Mouse (Mus musculus) embryonic fibroblast, embryonic 13.5 days (primary cell): ENCODE results near the gene Epsti1.

Experiments
- CTCF ChIP-seq: IDR thresholded peaks from 2 replicates; pipeline ENCODE4 v1.5.1; 2011; ENCODE audit warnings: mild to moderate bottlenecking, control low read depth, low read length, moderate library complexity, borderline replicate concordance; ENCODE audit not compliant: insufficient read depth
- POLR2A ChIP-seq: IDR thresholded peaks from 2 replicates; pipeline ENCODE4 v1.6.1; 2011; ENCODE audit warnings: low read depth, mild to moderate bottlenecking, control low read depth, low read length, moderate library complexity

DNA sequence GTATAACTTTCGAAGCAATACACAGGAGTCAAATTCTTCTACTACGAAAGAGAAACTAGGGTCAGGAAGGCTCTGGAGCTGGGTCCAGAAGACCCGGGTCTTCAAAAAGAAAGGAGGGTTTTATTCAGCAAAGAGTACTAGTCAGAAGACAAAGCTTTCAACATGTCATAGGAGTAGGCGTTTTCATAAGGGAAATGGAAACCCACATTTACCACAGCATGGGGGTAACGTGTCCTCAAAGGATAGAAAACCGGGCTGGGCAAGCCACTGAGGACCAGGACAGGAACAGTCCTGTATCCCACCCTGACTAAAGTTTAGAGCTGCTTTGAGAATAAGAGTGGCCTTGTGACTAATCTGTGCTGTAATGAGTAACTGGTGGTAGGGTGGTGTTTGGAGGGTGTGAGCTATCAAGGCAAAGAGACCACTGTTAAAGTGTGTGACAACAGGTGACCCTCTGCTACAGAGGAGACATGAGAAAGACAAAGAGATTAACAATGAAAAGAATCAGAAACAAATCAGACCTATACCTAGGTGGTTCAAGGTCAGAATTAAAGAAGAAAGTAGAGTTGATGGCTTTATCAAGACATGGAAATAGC lies 32.6 kb upstream of the Epsti1 start:
- TF ChIP-seq POLR2A (no peak), CTCF (no peak)
